Mouse (Mus musculus) heart, adult 9 months (tissue): ENCODE results near the gene Mdfi.

Experiments used
- DNase-seq, 2 experiments: peaks; one replicate each; pipeline ENCODE4 v3.0.0; 2022; ENCODE audit warnings: low spot score in 2 of 2

The Mdfi gene

GRCm38 (mm10) chr17:47847985-47848384, 13.5 kb upstream of the Mdfi start:
- DNase-seq: no peak

- no peak for DNase-seq
Measured at GRCm38 (mm10) chr17:47845609-47846008, 11.1 kb upstream of the Mdfi start.

- DNase-seq: no peak
Measured at GRCm38 (mm10) chr17:47843465-47843864, 9.0 kb upstream of the Mdfi start.

- peak; percentile 89 to 91 for DNase-seq
Measured at GRCm38 (mm10) chr17:47841931-47842623, 7.6 kb upstream of the Mdfi start.

GRCm38 (mm10) chr17:47841521-47841920, 7.0 kb upstream of the Mdfi start:
- DNase-seq: no peak

- DNase-seq: no peak
Measured at GRCm38 (mm10) chr17:47837808-47838207, 3.3 kb upstream of the Mdfi start.

GRCm38 (mm10) chr17:47833628-47834481, 636 bp downstream of the Mdfi start:
- DNase-seq: no peak

- peak; percentile 46 to 49 for DNase-seq
Measured at GRCm38 (mm10) chr17:47833029-47833627, 1.4 kb downstream of the Mdfi start.

- DNase-seq: no peak
Measured at GRCm38 (mm10) chr17:47832501-47833028, 1.9 kb downstream of the Mdfi start.

- DNase-seq: no peak
Measured at GRCm38 (mm10) chr17:47831772-47832171, 2.7 kb downstream of the Mdfi start.

GRCm38 (mm10) chr17:47831161-47831560, 3.3 kb downstream of the Mdfi start:
- DNase-seq: no peak

GRCm38 (mm10) chr17:47821339-47821738, 13.2 kb downstream of the Mdfi start:
- DNase-seq: no peak

GRCm38 (mm10) chr17:47818038-47818725, 16.3 kb downstream of the Mdfi start:
- DNase-seq: no peak

- no peak for DNase-seq
Measured at GRCm38 (mm10) chr17:47815446-47815845, 19.0 kb downstream of the Mdfi start.

- no peak for DNase-seq
Measured at GRCm38 (mm10) chr17:47814496-47814895, 20.0 kb downstream of the Mdfi start.

- DNase-seq: peak in 1 of 2 experiments; percentile 36
Measured at GRCm38 (mm10) chr17:47813616-47814015, 20.9 kb downstream of the Mdfi start.

- DNase-seq: no peak
Measured at GRCm38 (mm10) chr17:47812200-47812599, 22.3 kb downstream of the Mdfi start.

GRCm38 (mm10) chr17:47811265-47811800, 23.2 kb downstream of the Mdfi start:
- DNase-seq: no peak

- no peak for DNase-seq
Measured at GRCm38 (mm10) chr17:47806230-47806629, 28.3 kb downstream of the Mdfi start.

GRCm38 (mm10) chr17:47805047-47805835, 29.2 kb downstream of the Mdfi start:
- DNase-seq: no peak

GRCm38 (mm10) chr17:47803662-47804061, 30.8 kb downstream of the Mdfi start:
- no peak for DNase-seq
